ENCODE assay signal across 8 mouse cellular contexts in genomic region chr10:54074609-54075421, GRCm38 (mm10). TPM values are rescaled to one million over a fixed set of nuclear protein-coding genes. Genes with fewer than 3 reads are reported as not detected.
A peak's percentile ranks its signal among the peaks of the same experiment; 100 is the strongest.
DNase-seq lines count a peak whose midpoint lies in the region; ATAC-seq and TF ChIP-seq lines count a peak whose summit lies in the region.

No protein-coding gene starts in this region.

- peak in 1 of 2 experiments; percentile 24 for DNase-seq in layer of hippocampus, adult 2 months (ENCODE audit: low spot score in 2 of 2)
- no peak for DNase-seq in layer of hippocampus, adult 11-12 months (ENCODE audit: low spot score)
- peak; percentile 58 to 59 for DNase-seq in thymus, postnatal 10 days (ENCODE audit: low spot score in 2 of 2)

- H3K9ac ChIP-seq in forebrain, embryonic 13.5 days, result peak overlapping the region; percentile 66
- peak overlapping the region; percentile 80 for H3K9ac ChIP-seq in hindbrain, embryonic 13.5 days
- H3K9ac ChIP-seq in liver, embryonic 15.5 days, result peak overlapping the region; percentile 99
- H3K9ac ChIP-seq in neural tube, embryonic 14.5 days (replicated peaks; ENCODE audit: low read depth, low read length), result peak overlapping the region; percentile 62

- H3K27ac ChIP-seq in layer of hippocampus, adult 2 months, result peak overlapping the region; percentile 90
- peak overlapping the region; percentile 89 for H3K27ac ChIP-seq in bone marrow, adult 2 months (ENCODE audit: control insufficient read depth, insufficient read depth, low read depth, low read length, poor library complexity)
- H3K27ac ChIP-seq in forebrain, embryonic 13.5 days, result no peak overlapping the region
- peak overlapping the region; percentile 44; the same call in 1 of the 2 replicates for H3K27ac ChIP-seq in hindbrain, embryonic 13.5 days
- H3K27ac ChIP-seq in liver, embryonic 15.5 days (replicated peaks), result peak overlapping the region; percentile 86
- H3K27ac ChIP-seq in neural tube, embryonic 14.5 days (ENCODE audit: low read depth, low read length), result no peak overlapping the region

- ATAC-seq in forebrain, embryonic 13.5 days, result peak; percentile 61
- peak; percentile 73 for ATAC-seq in hindbrain, embryonic 13.5 days (ENCODE audit: low FRiP score)
- ATAC-seq in liver, embryonic 15.5 days (ENCODE audit: insufficient read depth), result peak; percentile 14
- peak; percentile 66 for ATAC-seq in neural tube, embryonic 14.5 days (ENCODE audit: low read depth)

- no peak for TF ChIP-seq CTCF in layer of hippocampus, adult 2 months (conservative IDR thresholded peaks at IDR 0.05)
- TF ChIP-seq CTCF in bone marrow, adult 2 months (IDR thresholded peaks at IDR 0.05; ENCODE audit: control insufficient read depth, insufficient read depth, low read length), result no peak

- peak overlapping the region; percentile 100 for H3K4me2 ChIP-seq in forebrain, embryonic 13.5 days
- H3K4me2 ChIP-seq in hindbrain, embryonic 13.5 days, result peak overlapping the region; percentile 100
- peak overlapping the region; percentile 94 for H3K4me2 ChIP-seq in liver, embryonic 15.5 days
- H3K4me2 ChIP-seq in neural tube, embryonic 14.5 days (ENCODE audit: low read depth, low read length), result peak overlapping the region; percentile 89

- under 1% methylated on average over 73 of the region's 73 CpGs for WGBS in bone marrow, adult 2 months
- under 1% methylated on average over 55 of the region's 73 CpGs for WGBS in forebrain, embryonic 13.5 days
- WGBS in hindbrain, embryonic 13.5 days, result under 1% methylated on average over 63 of the region's 73 CpGs
- WGBS in liver, embryonic 15.5 days (ENCODE audit: insufficient replicate concordance), result under 1% methylated on average over 73 of the region's 73 CpGs
- WGBS in neural tube, embryonic 14.5 days, result under 1% methylated on average over 71 of the region's 73 CpGs

- peaks cover 4% of the 10 kb centered on the region; the same call in 1 of the 2 replicates for H3K4me1 ChIP-seq in bone marrow, adult 2 months (ENCODE audit: control insufficient read depth, insufficient read depth, low read length)
- H3K4me1 ChIP-seq in forebrain, embryonic 13.5 days, result 0 out of 2 replicates have a peak, but pooled peaks cover 6% of the 10 kb centered on the region
- H3K4me1 ChIP-seq in hindbrain, embryonic 13.5 days (replicated peaks), result peaks cover 28% of the 10 kb centered on the region
- H3K4me1 ChIP-seq in liver, embryonic 15.5 days (replicated peaks), result peaks cover 45% of the 10 kb centered on the region
- H3K4me1 ChIP-seq in neural tube, embryonic 14.5 days (ENCODE audit: control insufficient read depth, insufficient read depth, low read length), result 0 out of 2 replicates have a peak, but pooled peaks cover 8% of the 10 kb centered on the region

- no peak for TF ChIP-seq POLR2A in bone marrow, adult 2 months (IDR thresholded peaks at IDR 0.05; ENCODE audit: borderline replicate concordance, control insufficient read depth, low read depth, low read length)

- H3K27me3 ChIP-seq in forebrain, embryonic 13.5 days, result peaks cover 33% of the 10 kb centered on the region
- H3K27me3 ChIP-seq in hindbrain, embryonic 13.5 days, result peaks cover 24% of the 10 kb centered on the region
- H3K27me3 ChIP-seq in liver, embryonic 15.5 days, result peaks cover 15% of the 10 kb centered on the region
- no peaks in the 10 kb centered on the region for H3K27me3 ChIP-seq in neural tube, embryonic 14.5 days (ENCODE audit: control insufficient read depth, insufficient read depth, low read length)

- no peaks in the 10 kb centered on the region for H3K36me3 ChIP-seq in forebrain, embryonic 13.5 days (ENCODE audit: poor library complexity, severe bottlenecking)
- H3K36me3 ChIP-seq in hindbrain, embryonic 13.5 days, result no peaks in the 10 kb centered on the region
- peaks cover 23% of the 10 kb centered on the region for H3K36me3 ChIP-seq in liver, embryonic 15.5 days (replicated peaks)
- H3K36me3 ChIP-seq in neural tube, embryonic 14.5 days (ENCODE audit: control insufficient read depth, insufficient read depth, low read length), result no peaks in the 10 kb centered on the region

- H3K4me3 ChIP-seq in layer of hippocampus, adult 2 months, result peak overlapping the region; percentile 92
- peak overlapping the region; percentile 95 for H3K4me3 ChIP-seq in bone marrow, adult 2 months (replicated peaks; ENCODE audit: control insufficient read depth, low read depth, low read length)
- H3K4me3 ChIP-seq in forebrain, embryonic 13.5 days, result peak overlapping the region; percentile 71
- H3K4me3 ChIP-seq in hindbrain, embryonic 13.5 days, result peak overlapping the region; percentile 82
- peak overlapping the region; percentile 100 for H3K4me3 ChIP-seq in liver, embryonic 15.5 days (replicated peaks)
- H3K4me3 ChIP-seq in neural tube, embryonic 14.5 days (ENCODE audit: low read depth, low read length), result peak overlapping the region; percentile 76

- no peaks in the 10 kb centered on the region for H3K9me3 ChIP-seq in forebrain, embryonic 13.5 days (replicated peaks)
- H3K9me3 ChIP-seq in hindbrain, embryonic 13.5 days, result no peaks in the 10 kb centered on the region
- H3K9me3 ChIP-seq in liver, embryonic 15.5 days (replicated peaks), result no peaks in the 10 kb centered on the region
- no peaks in the 10 kb centered on the region for H3K9me3 ChIP-seq in neural tube, embryonic 14.5 days (ENCODE audit: control insufficient read depth, low read length)

RNA-seq across cellular contexts. Expression of gene Man1a, which starts 1.6 kb away (rescaled TPM):
- 10 to 100 TPM; 65.0 to 65.7 TPM for total RNA-seq in layer of hippocampus, adult 2 months (2021)
- polyA plus RNA-seq in bone marrow, adult 2 months (2011; ENCODE audit: insufficient read depth, insufficient read length, low replicate concordance, missing spikeins), result 9.8 and 14.8 TPM in 2 replicates
- 1.2 and 1.4 TPM in 2 replicates for polyA plus RNA-seq in forebrain, embryonic 13.5 days (2015; fragmentation: Nextera tagmentation; extraction: Ambion mirVana)
- 3.4 and 3.5 TPM in 2 replicates for polyA plus RNA-seq in hindbrain, embryonic 13.5 days (2015; fragmentation: Nextera tagmentation; extraction: Ambion mirVana)
- polyA plus RNA-seq in liver, embryonic 15.5 days (2015; fragmentation: Nextera tagmentation; extraction: Ambion mirVana), result 12.0 and 14.4 TPM in 2 replicates
- 8.8 and 10.6 TPM in 2 replicates for polyA plus RNA-seq in neural tube, embryonic 14.5 days (2014; fragmentation: Nextera tagmentation; extraction: Ambion mirVana)

Comparison
In these comparisons a context has a peak if more than half of its experiments do, and no peak if none do; other contexts are left out.
1. H3K27ac ChIP-seq: peak in layer of hippocampus, adult 2 months (single experiment), bone marrow, adult 2 months (single experiment), hindbrain, embryonic 13.5 days (single experiment) and liver, embryonic 15.5 days (single experiment); none in forebrain, embryonic 13.5 days (single experiment) and neural tube, embryonic 14.5 days (single experiment).
2. ATAC-seq: peak in every context shown above with its lines; median percentile 73 in hindbrain, embryonic 13.5 days; 66 in neural tube, embryonic 14.5 days; 61 in forebrain, embryonic 13.5 days; 14 in liver, embryonic 15.5 days.
3. Peak in every context shown above with its lines, with median percentiles within 50 percentile points of each other: H3K4me3 ChIP-seq, H3K4me2 ChIP-seq and H3K9ac ChIP-seq.